ENCODE assay signal across 24 mouse cellular contexts in the genomic region with DNA sequence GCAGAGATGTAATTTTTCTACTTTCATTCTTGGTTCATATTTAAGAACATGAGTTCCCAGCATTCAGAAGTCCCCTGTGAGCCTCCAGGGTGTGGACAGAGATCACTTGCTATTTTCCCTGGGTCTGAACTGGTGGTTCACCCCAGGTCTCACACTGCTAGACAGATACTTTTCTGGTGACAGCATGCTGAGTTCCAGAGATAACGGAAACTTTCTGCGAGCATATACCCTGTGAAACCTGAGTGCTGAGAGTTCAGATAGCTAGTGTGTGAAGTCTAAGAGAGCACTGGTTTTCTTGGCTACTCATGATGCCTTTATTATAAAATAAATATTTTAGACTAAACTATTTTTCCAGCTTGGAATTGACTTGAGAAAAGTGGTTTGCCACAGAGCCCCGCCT.
A peak's percentile ranks its signal among the peaks of the same experiment; 100 is the strongest.
DNase-seq lines count a peak whose midpoint lies in the region; ATAC-seq and TF ChIP-seq lines count a peak whose summit lies in the region.
"Had no signal": no experiment of that assay in that cellular context is flagged by ENCODE, and none has a peak within 500 bp of the region (broad histone marks: within the 10 kb centered on the region; RNA-seq: fewer than 3 reads in every experiment).

No protein-coding gene starts in this region.

- no peak for TF ChIP-seq RAD21 in MEL (IDR thresholded peaks at IDR 0.05; ENCODE audit: low read depth, low read length)

- H3K27me3 ChIP-seq in heart, embryonic 12.5 days (replicated peaks): no peaks in the 10 kb centered on the region
- H3K27me3 ChIP-seq in MEL (ENCODE audit: control insufficient read depth in 1 of 2, insufficient read depth in 2 of 2, low read length in 2 of 2): no peaks in the 10 kb centered on the region
- H3K27me3 ChIP-seq: forebrain, embryonic 12.5 days had no signal

- H3K9me3 ChIP-seq in heart, embryonic 12.5 days (replicated peaks): no peaks in the 10 kb centered on the region
- H3K9me3 ChIP-seq in MEL (replicated peaks; ENCODE audit: insufficient read depth, low read length): no peaks in the 10 kb centered on the region
- H3K9me3 ChIP-seq: forebrain, embryonic 12.5 days; midbrain, embryonic 10.5 days had no signal

- 28% methylated on average over 3 of the region's 3 CpGs for WGBS in heart, embryonic 12.5 days

- H3K4me2 ChIP-seq in heart, embryonic 12.5 days: no peak overlapping the region
- H3K4me2 ChIP-seq: forebrain, embryonic 12.5 days had no signal

- no peaks in the 10 kb centered on the region for H3K79me2 ChIP-seq in MEL (ENCODE audit: control insufficient read depth, insufficient read depth, low read length, poor library complexity)

- TF ChIP-seq CTCF in MEL (IDR thresholded peaks at IDR 0.05 in 2 of 3, conservative IDR thresholded peaks at IDR 0.05 in 1 of 3; ENCODE audit: control insufficient read depth in 1 of 3, insufficient read depth in 1 of 3, low read depth in 2 of 3, low read length in 3 of 3, poor library complexity in 1 of 3, severe bottlenecking in 1 of 3): no peak

- no peak overlapping the region for H3K4me3 ChIP-seq in heart, embryonic 12.5 days
- H3K4me3 ChIP-seq in MEL (ENCODE audit: control insufficient read depth in 1 of 2, insufficient read depth in 1 of 2, low read depth in 2 of 2, low read length in 2 of 2): 0 out of 4 replicates have a peak overlapping the region, but pooled peaks of 1 of the 2 experiments have one; percentile 17
- H3K4me3 ChIP-seq: forebrain, embryonic 12.5 days; layer of hippocampus, adult 2 months; midbrain, embryonic 10.5 days had no signal

- no peak for TF ChIP-seq POLR2A in MEL (IDR thresholded peaks at IDR 0.05; ENCODE audit: control insufficient read depth in 1 of 2, insufficient read depth in 1 of 2, low read depth in 1 of 2, low read length in 2 of 2, poor library complexity in 1 of 2)

- peak overlapping the region; percentile 88 for H3K27ac ChIP-seq in heart, embryonic 12.5 days (ENCODE audit: poor library complexity, severe bottlenecking)
- H3K27ac ChIP-seq in MEL (ENCODE audit: control insufficient read depth, low read depth, low read length): no peak overlapping the region
- H3K27ac ChIP-seq: forebrain, embryonic 12.5 days; hindbrain, postnatal 0 days; layer of hippocampus, adult 2 months; macrophage; midbrain, embryonic 10.5 days had no signal

- H3K36me3 ChIP-seq in heart, embryonic 12.5 days: no peaks in the 10 kb centered on the region
- peaks cover 0 to 6% of the 10 kb centered on the region in 2 experiments; a peak in 2 of 4 replicates for H3K36me3 ChIP-seq in MEL (ENCODE audit: control insufficient read depth in 1 of 2, insufficient read depth in 2 of 2, low read length in 2 of 2)
- H3K36me3 ChIP-seq: forebrain, embryonic 12.5 days; midbrain, embryonic 10.5 days had no signal

- intact Hi-C loops in heart, postnatal 10 days (cut with DNase I): no loop called here
- intact Hi-C loops in heart, postnatal 36 days (cut with DNase I): no loop called here

- H3K4me1 ChIP-seq in heart, embryonic 12.5 days (replicated peaks): peaks cover 15% of the 10 kb centered on the region
- peaks cover 0 to 7% of the 10 kb centered on the region in 2 experiments; a peak in 3 of 4 replicates for H3K4me1 ChIP-seq in MEL (ENCODE audit: control insufficient read depth in 1 of 2, insufficient read depth in 2 of 2, low read length in 2 of 2)
- H3K4me1 ChIP-seq: forebrain, embryonic 12.5 days; midbrain, embryonic 10.5 days had no signal

- ATAC-seq in heart, embryonic 12.5 days (ENCODE audit: insufficient number of reproducible peaks, low FRiP score): peak; percentile 85; the same call in 1 of the 2 replicates
- ATAC-seq in megakaryocyte-erythroid progenitor cell, adult 5-6 weeks (replicated peaks; ENCODE audit: low FRiP score, low TSS enrichment, poor library complexity, severe bottlenecking): 0 out of 2 replicates have a peak, but pooled peaks have one; percentile 22
- ATAC-seq: hindbrain, postnatal 0 days; intestine, embryonic 16.5 days; lung, postnatal 0 days; midbrain, embryonic 16.5 days had no signal

- peak in 1 of 2 experiments; percentile 23; a peak in 1 of 4 replicates for TF ChIP-seq EP300 in MEL (IDR thresholded peaks at IDR 0.05; ENCODE audit: low read depth in 1 of 2, low read length in 2 of 2)

- DNase-seq in heart, adult 8-10 months (ENCODE audit: low spot score): no peak
- peak; percentile 11 to 21 for DNase-seq in heart, postnatal 10 days
- no peak for DNase-seq in heart, postnatal 36 days
- DNase-seq in MEL (ENCODE audit: low read depth, low spot score): peak; percentile 52
- no peak for DNase-seq in adrenal gland, adult 2 months
- DNase-seq in adrenal gland, postnatal 14 days: no peak
- DNase-seq: B cell, adult 2 months; cerebellum, adult 11 months; cerebellum, postnatal 10 days; gastrocnemius, postnatal 25 days; kidney, adult 9 months; kidney, postnatal 25 days; thymus, adult 18-20 months; thymus, postnatal 36 days had no signal

- H3K9ac ChIP-seq in heart, embryonic 12.5 days: no peak overlapping the region
- no peak overlapping the region for H3K9ac ChIP-seq in MEL (ENCODE audit: control insufficient read depth, low read depth, low read length, poor library complexity, severe bottlenecking)
- H3K9ac ChIP-seq: forebrain, embryonic 12.5 days had no signal

TF ChIP-seq in MEL, 35 proteins besides CTCF, POLR2A, EP300 and RAD21:
- TF ChIP-seq SIN3A (IDR thresholded peaks at IDR 0.05; ENCODE audit: low read length) (0 out of 2 replicates have a peak, but pooled peaks have one; percentile 14), ETS1 (IDR thresholded peaks at IDR 0.05; ENCODE audit: low read depth, low read length) (0 out of 2 replicates have a peak, but pooled peaks have one; percentile 22), CHD1 (IDR thresholded peaks at IDR 0.05; ENCODE audit: low read depth, low read length) (0 out of 2 replicates have a peak, but pooled peaks have one; percentile 28), GATA1 (IDR thresholded peaks at IDR 0.05; ENCODE audit: low read depth, low read length) (peak; percentile 40), USF2 (IDR thresholded peaks at IDR 0.05; ENCODE audit: borderline replicate concordance in 1 of 2, insufficient read depth in 1 of 2, low read depth in 1 of 2, low read length in 2 of 2) (no peak), ZKSCAN1 (IDR thresholded peaks at IDR 0.05; ENCODE audit: low read depth, low read length) (no peak)

Comparison
In these comparisons a context has a peak if more than half of its experiments do, and no peak if none do; other contexts are left out.
1. DNase-seq: peak in heart, postnatal 10 days (2 of 2) and MEL (single experiment); none in heart, adult 8-10 months (single experiment), heart, postnatal 36 days (0 of 2), adrenal gland, adult 2 months (single experiment) and adrenal gland, postnatal 14 days (single experiment).